Mouse (Mus musculus): ENCODE results near the gene Cxcr5.

DNA sequence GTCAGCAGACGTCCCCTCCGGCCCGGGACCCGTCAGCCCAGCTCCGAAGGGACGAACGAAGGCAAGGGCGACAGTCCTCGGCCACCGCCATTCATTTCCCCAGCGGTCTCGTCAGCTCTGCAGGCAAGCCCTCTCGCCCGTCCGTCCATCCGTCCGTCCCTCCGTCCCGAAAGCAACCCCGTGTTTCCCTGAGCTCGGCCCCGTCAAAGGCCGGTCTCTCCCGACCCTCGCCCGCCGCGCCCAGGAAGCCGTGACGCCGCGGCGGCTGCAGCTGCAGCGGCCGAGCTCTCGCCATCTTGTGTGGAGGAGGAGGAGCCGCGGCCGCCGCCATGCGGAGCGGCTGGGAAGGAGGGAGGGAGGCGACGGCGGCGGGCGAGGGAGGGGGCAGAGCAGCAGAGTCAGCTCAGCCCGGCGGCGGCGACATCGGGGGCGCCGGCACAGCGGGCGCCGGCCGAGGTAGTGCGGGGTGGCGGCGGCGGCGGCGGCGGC is 42.7 kb upstream of the Cxcr5 start:
- TF ChIP-seq CTCF (IDR thresholded peaks at IDR 0.05) (peak; percentile 32), EP300 (IDR thresholded peaks at IDR 0.05) (no peak)

All from lung, postnatal 0 days (tissue).